Mouse (Mus musculus): ENCODE measurements around the gene Oas1f. TPM values are rescaled to one million over a fixed set of nuclear protein-coding genes. Genes with fewer than 3 reads are reported as not detected.

Oas1f gene
- polyA plus RNA-seq, 1 experiment from 2014 or later: not detected

- H3K4me1 ChIP-seq (replicated peaks): peaks cover 10% of the 10 kb centered on the region
- 0 out of 2 replicates have a peak overlapping the region, but pooled peaks have one; percentile 1 for H3K4me3 ChIP-seq (replicated peaks)
- 0 out of 2 replicates have a peak, but pooled peaks cover 2% of the 10 kb centered on the region for H3K9me3 ChIP-seq
- no peaks in the 10 kb centered on the region for H3K27me3 ChIP-seq
- H3K9ac ChIP-seq (replicated peaks): 0 out of 2 replicates have a peak overlapping the region, but pooled peaks have one; percentile 20
- peak overlapping the region; percentile 41 for H3K4me2 ChIP-seq (replicated peaks)
- peak overlapping the region; percentile 56 for H3K27ac ChIP-seq
- 0 out of 2 replicates have a peak, but pooled peaks have one; percentile 55 for ATAC-seq
- WGBS: 10% methylated on average over 17 of the region's 17 CpGs
- no peaks in the 10 kb centered on the region for H3K36me3 ChIP-seq
Measured at GRCm38 (mm10) chr5:120833335-120834280, 13.6 kb upstream of the Oas1f start.

GRCm38 (mm10) chr5:120836731-120837585, 10.2 kb upstream of the Oas1f start:
- H3K27ac ChIP-seq: no peak overlapping the region
- H3K9ac ChIP-seq (replicated peaks): no peak overlapping the region
- no peak overlapping the region for H3K4me3 ChIP-seq (replicated peaks)
- no peak overlapping the region for H3K4me2 ChIP-seq (replicated peaks)
- WGBS: 10% methylated on average over 8 of the region's 8 CpGs
- no peaks in the 10 kb centered on the region for H3K9me3 ChIP-seq
- H3K4me1 ChIP-seq (replicated peaks): peaks cover 10% of the 10 kb centered on the region
- ATAC-seq: peak; percentile 63; the same call in 1 of the 2 replicates
- no peaks in the 10 kb centered on the region for H3K27me3 ChIP-seq
- no peaks in the 10 kb centered on the region for H3K36me3 ChIP-seq

- Histone ChIP-seq H3K27me3 (no peaks in the 10 kb centered on the region), H3K9me3 (no peaks in the 10 kb centered on the region), H3K9ac (replicated peaks) (no peak overlapping the region), H3K4me2 (replicated peaks) (no peak overlapping the region), H3K4me3 (replicated peaks) (no peak overlapping the region), H3K36me3 (no peaks in the 10 kb centered on the region), H3K4me1 (replicated peaks) (no peaks in the 10 kb centered on the region), H3K27ac (no peak overlapping the region)
- ATAC-seq: no peak
- WGBS: 81% methylated on average over 3 of the region's 3 CpGs
Measured at GRCm38 (mm10) chr5:120844713-120845112, 2.5 kb upstream of the Oas1f start.

GRCm38 (mm10) chr5:120849601-120850136, 2.5 kb downstream of the Oas1f start:
- Histone ChIP-seq H3K4me2 (replicated peaks) (no peak overlapping the region), H3K27me3 (no peaks in the 10 kb centered on the region), H3K9me3 (peaks cover 8% of the 10 kb centered on the region), H3K9ac (replicated peaks) (no peak overlapping the region), H3K36me3 (no peaks in the 10 kb centered on the region), H3K4me1 (replicated peaks) (no peaks in the 10 kb centered on the region), H3K27ac (no peak overlapping the region), H3K4me3 (replicated peaks) (no peak overlapping the region)
- WGBS: 59% methylated on average over 3 of the region's 3 CpGs
- no peak for ATAC-seq

DNA sequence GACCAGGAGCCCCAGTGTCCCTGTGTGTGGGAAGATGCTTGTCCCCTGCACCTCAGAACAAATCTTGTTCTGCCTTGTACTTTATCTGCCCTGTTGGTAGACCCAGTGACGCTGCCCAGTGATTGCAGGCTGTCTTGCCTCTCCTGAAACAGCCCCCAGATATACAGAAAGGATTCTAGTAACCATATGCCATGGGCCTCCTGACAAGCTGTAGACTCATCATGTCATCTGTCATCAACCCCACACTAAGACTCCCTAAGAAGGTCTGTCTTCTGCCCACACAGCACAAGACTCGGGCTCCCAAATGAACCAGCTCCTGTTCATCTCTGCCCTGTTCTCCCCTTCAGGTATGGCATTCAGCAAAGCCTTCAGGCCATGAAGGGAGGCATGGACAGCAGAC, 12.1 kb downstream of the Oas1f start:
- ATAC-seq: no peak
- Histone ChIP-seq H3K4me3 (replicated peaks) (no peak overlapping the region), H3K27me3 (no peaks in the 10 kb centered on the region), H3K9me3 (peaks cover 7% of the 10 kb centered on the region), H3K27ac (no peak overlapping the region), H3K36me3 (no peaks in the 10 kb centered on the region), H3K9ac (replicated peaks) (no peak overlapping the region), H3K4me1 (replicated peaks) (no peaks in the 10 kb centered on the region), H3K4me2 (replicated peaks) (no peak overlapping the region)
- 87% methylated on average over 2 of the region's 2 CpGs for WGBS

DNA sequence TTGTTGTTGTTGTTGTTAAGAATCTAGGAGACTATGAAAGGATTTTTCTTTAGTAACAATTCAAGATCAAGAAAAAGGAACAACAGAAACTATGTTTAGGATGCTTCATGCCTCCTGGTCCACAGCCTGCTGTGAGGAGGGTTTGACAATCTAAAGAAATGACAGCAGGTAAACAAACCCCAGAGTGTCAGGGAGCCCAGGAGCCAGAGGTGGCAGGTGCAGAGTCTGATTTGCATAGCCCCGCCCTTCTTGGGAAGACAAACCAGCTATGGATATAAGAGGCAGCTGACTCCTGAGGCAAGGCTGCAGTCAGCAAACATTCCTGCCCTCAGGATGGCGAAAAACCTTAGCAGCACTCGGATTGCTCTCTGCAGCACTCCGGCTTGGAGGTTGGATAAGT, 14.0 kb downstream of the Oas1f start, which contains the start of gene Oas1h:
Gene Oas1h, plus strand, starts transcription at position 301 of the 400 bp plus-strand sequence.
- H3K4me1 ChIP-seq (replicated peaks): no peaks in the 10 kb centered on the region
- no peak within 1 kb of the TSS for H3K27ac ChIP-seq
- H3K36me3 ChIP-seq: no peaks in the 10 kb centered on the region
- 61% methylated on average over 4 of the region's 4 CpGs for WGBS
- no peak for ATAC-seq
- no peaks in the 10 kb centered on the region for H3K27me3 ChIP-seq
- no peaks in the 10 kb centered on the region for H3K9me3 ChIP-seq
- H3K4me3 ChIP-seq (replicated peaks): no peak within 1 kb of the TSS
- H3K9ac ChIP-seq (replicated peaks): no peak within 1 kb of the TSS
- no peak within 1 kb of the TSS for H3K4me2 ChIP-seq (replicated peaks)

DNA sequence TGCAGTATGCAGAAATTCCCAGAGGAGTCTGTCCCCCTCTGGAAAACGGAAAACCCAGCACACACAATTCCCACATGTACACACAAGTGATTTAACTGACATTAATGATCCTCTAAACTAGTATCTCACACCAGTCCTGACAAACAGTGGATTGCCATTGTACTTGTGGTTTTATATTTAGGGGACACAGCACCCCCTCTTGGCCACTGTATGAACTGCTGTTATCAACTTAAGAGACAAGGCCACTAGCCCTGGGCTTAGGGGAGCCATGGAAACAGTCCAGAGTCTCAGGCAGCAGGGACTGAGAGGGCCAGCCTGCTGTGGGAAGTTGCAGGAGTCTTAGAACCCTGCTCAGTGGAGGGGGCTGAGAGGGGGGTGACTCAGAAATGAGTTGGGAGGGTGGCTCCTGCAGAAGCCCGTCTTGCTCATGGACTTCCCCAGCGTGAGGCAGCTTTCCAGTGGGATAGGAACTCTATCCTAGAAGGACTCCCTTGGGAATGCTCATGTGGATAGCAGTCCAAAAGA, 18.2 kb downstream of the Oas1f start:
- H3K27me3 ChIP-seq: no peaks in the 10 kb centered on the region
- H3K4me2 ChIP-seq (replicated peaks): no peak overlapping the region
- ATAC-seq: no peak
- 63% methylated on average over 3 of the region's 3 CpGs for WGBS
- no peaks in the 10 kb centered on the region for H3K36me3 ChIP-seq
- no peak overlapping the region for H3K27ac ChIP-seq
- H3K4me1 ChIP-seq (replicated peaks): no peaks in the 10 kb centered on the region
- H3K4me3 ChIP-seq (replicated peaks): no peak overlapping the region
- H3K9ac ChIP-seq (replicated peaks): no peak overlapping the region
- no peaks in the 10 kb centered on the region for H3K9me3 ChIP-seq

GRCm38 (mm10) chr5:120869436-120870015, 22.4 kb downstream of the Oas1f start:
- 88% methylated on average over 7 of the region's 7 CpGs for WGBS
- H3K36me3 ChIP-seq: no peaks in the 10 kb centered on the region
- H3K4me1 ChIP-seq (replicated peaks): no peaks in the 10 kb centered on the region
- no peak overlapping the region for H3K4me3 ChIP-seq (replicated peaks)
- no peaks in the 10 kb centered on the region for H3K9me3 ChIP-seq
- ATAC-seq: no peak
- no peak overlapping the region for H3K27ac ChIP-seq
- no peak overlapping the region for H3K9ac ChIP-seq (replicated peaks)
- H3K4me2 ChIP-seq (replicated peaks): no peak overlapping the region
- no peaks in the 10 kb centered on the region for H3K27me3 ChIP-seq

DNA sequence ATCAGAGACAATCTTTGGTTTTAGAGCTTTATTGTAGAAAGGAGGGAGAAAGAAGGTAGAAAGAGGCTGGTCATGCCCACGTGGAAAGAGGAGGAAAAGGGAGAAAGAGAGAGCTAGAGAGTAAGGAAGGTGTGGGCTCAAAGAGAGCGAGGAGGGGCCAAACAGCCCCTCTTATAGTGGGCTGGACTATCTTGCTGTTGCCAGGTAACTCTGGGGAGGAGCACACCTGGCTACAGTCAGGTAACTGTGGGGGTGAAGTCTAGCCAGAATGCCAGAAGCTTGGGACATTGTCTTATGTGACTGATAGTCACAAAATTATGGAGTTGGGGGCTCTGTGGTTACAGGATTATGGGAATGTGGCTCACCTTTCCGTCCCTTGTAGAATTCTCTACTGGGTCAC, 22.9 kb downstream of the Oas1f start:
- H3K4me1 ChIP-seq (replicated peaks): 0 out of 2 replicates have a peak, but pooled peaks cover under 1% of the 10 kb centered on the region
- no peak overlapping the region for H3K4me2 ChIP-seq (replicated peaks)
- no peak for ATAC-seq
- H3K9ac ChIP-seq (replicated peaks): no peak overlapping the region
- no peak overlapping the region for H3K27ac ChIP-seq
- H3K9me3 ChIP-seq: no peaks in the 10 kb centered on the region
- H3K36me3 ChIP-seq: no peaks in the 10 kb centered on the region
- 63% methylated on average over 3 of the region's 3 CpGs for WGBS
- no peak overlapping the region for H3K4me3 ChIP-seq (replicated peaks)
- no peaks in the 10 kb centered on the region for H3K27me3 ChIP-seq

GRCm38 (mm10) chr5:120870782-120871181, 23.6 kb downstream of the Oas1f start:
- no peaks in the 10 kb centered on the region for H3K27me3 ChIP-seq
- no peak overlapping the region for H3K9ac ChIP-seq (replicated peaks)
- no peak overlapping the region for H3K27ac ChIP-seq
- no peak overlapping the region for H3K4me2 ChIP-seq (replicated peaks)
- H3K9me3 ChIP-seq: no peaks in the 10 kb centered on the region
- WGBS: 83% methylated on average over 7 of the region's 7 CpGs
- no peak overlapping the region for H3K4me3 ChIP-seq (replicated peaks)
- no peaks in the 10 kb centered on the region for H3K36me3 ChIP-seq
- 0 out of 2 replicates have a peak, but pooled peaks cover 3% of the 10 kb centered on the region for H3K4me1 ChIP-seq (replicated peaks)
- ATAC-seq: no peak

GRCm38 (mm10) chr5:120871469-120871868, 24.3 kb downstream of the Oas1f start:
- Histone ChIP-seq H3K27me3 (no peaks in the 10 kb centered on the region), H3K4me2 (replicated peaks) (no peak overlapping the region), H3K9ac (replicated peaks) (no peak overlapping the region), H3K4me3 (replicated peaks) (no peak overlapping the region), H3K4me1 (replicated peaks) (0 out of 2 replicates have a peak, but pooled peaks cover 3% of the 10 kb centered on the region), H3K27ac (no peak overlapping the region), H3K9me3 (no peaks in the 10 kb centered on the region), H3K36me3 (no peaks in the 10 kb centered on the region)
- no peak for ATAC-seq
- 54% methylated on average over 2 of the region's 2 CpGs for WGBS
